Mouse (Mus musculus) megakaryocyte, embryonic 14.5 days (primary cell): ENCODE data around the gene Prl8a9.

Experiments used
- FLI1 ChIP-seq: IDR thresholded peaks from 2 replicates; pipeline ENCODE4 v1.6.1; 2012; ENCODE audit warnings: low read length, inconsistent platforms, mixed read lengths
- GATA1 ChIP-seq: IDR thresholded peaks from 3 replicates; pipeline ENCODE4 v1.6.1; 2012; ENCODE audit warnings: mixed read lengths, low read length, inconsistent platforms, borderline replicate concordance

- TF ChIP-seq GATA1 (no peak), FLI1 (no peak)
Measured at GRCm38 (mm10) chr13:27513117-27513516, 51.3 kb downstream of the Prl8a9 start, which contains the start of gene Prl8a8.
